Mouse (Mus musculus) naive thymus-derived CD4-positive, alpha-beta T cell, adult 5 months (primary cell): ENCODE measurements around the gene Gimap5. TPM values are rescaled to one million over a fixed set of nuclear protein-coding genes. Genes with fewer than 3 reads are reported as not detected.

Experiments
- polyA plus RNA-seq: library from polyadenylated mRNA; unstranded; fragments of 100-300 nt; shearing (Covaris generic); gene quantifications from one replicate; pipeline ENCODE4 v1.2.1, GENCODE M21; 2017

Gene Gimap5
- 182 TPM for polyA plus RNA-seq

DNA sequence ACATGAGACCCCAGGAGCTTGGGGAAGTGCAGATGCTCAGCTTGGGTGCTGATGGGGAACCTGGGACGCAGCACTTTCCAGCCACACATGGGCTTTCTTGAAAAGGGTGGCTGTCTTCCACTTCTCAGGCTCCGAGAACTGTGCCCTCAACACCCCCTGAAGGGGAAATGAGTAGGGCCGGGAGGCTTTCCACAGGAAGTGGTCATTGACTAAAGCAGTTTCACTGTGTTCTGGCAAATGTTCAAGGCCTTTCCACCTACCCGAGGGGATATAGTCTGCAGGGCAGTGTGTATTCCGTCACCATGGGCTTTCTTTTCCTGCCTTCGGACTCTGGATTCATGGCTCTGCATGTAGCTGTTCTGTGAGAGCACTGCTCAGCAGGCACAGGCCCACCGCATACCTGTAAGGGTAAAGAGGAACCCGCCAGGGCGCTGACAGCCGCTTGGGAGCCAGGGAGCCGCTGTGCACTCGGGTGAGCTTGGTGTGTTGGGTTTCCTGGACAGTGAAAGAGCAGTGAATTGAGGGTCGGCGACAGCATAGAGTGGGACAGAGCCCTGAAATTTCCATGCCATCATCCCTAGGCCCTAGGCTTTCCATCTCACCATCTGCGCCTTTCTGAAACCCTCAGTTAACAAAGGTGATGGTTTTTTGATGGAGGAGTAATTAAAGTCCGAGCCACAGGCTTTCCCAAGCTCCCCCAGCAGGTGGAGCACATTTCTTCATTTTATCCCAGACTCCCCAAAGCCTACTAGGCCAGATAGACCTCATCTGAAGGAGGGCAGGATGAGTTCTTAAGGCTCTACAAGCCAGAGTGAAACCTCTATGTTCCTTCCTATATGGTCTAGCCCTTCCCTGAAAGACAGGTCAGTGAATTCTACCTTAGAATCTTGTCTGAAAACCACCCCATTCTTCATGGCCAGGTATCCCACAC is at the start of gene Gimap5:
TSS of gene Gimap5 (plus strand) at position 239 of the 931 bp plus-strand sequence.

DNA sequence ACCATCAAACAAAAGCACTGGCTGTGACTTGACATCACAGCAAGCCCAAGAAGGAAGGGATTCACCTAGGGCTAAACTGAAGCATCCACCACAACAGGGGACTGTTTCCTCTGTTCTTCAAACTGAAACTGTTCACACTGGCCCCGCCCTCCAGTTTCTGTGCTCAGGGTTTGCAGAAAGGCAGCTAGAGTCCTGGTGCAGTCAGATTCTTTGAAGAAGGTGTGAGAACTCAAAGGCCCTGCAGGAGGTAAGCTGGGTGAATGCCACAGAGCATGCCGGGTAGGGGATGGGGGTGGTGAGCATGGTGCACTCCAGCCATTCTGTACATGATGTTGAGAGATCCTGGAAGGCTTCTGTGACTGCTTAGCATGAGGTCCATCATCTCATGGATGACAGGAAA is 27.5 kb upstream of the Gimap5 start, which contains the start of the genes Gm28053 and Gimap7:
TSS of gene Gm28053 (plus strand) at position 153 of the 400 bp plus-strand sequence.
TSS of gene Gimap7 (plus strand) at position 167 of the 400 bp plus-strand sequence.

GRCm38 (mm10) chr6:48738961-48739779 is 6.8 kb upstream of the Gimap5 start, which contains the start of gene Gimap1:
TSS of gene Gimap1 (plus strand) at chr6:48739054.

DNA sequence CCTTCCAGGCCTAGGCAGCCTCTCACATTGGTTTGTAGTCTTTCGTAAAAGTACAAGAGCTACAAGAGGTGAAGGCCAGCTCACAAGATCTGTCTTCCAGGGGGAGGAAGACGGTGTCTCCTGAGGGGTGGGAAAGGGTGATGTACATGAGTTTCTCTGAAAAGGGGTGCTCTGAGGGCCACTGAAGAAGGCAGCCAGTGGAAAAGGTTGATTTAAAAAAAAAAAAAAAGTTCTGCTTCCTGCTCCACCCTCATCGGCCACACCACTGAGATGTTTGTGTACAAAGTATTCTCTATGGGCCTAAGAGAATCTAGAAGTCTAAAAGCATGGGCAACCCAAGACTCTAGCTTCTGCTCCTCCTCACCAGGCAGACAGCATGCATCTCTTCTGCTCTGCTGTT is 24.7 kb downstream of the Gimap5 start, which contains the start of gene Gimap3:
TSS of gene Gimap3 (minus strand) at position 156 of the 400 bp plus-strand sequence.

Other genes starting within 250 kb of the Gimap5 start
- not detected for gene Atp6v0e2, start 208.6 kb upstream of the Gimap5 start, polyA plus RNA-seq
- 8.3 TPM for gene Lrrc61, start 191.4 kb upstream of the Gimap5 start, polyA plus RNA-seq
- gene Rarres2, start 173.4 kb upstream of the Gimap5 start, polyA plus RNA-seq, result not detected
- gene Gm45021, start 156.6 kb upstream of the Gimap5 start, polyA plus RNA-seq, result not detected
- gene Repin1, start 152.3 kb upstream of the Gimap5 start, polyA plus RNA-seq, result 2.0 TPM
- not detected for gene Gm44965, start 152.3 kb upstream of the Gimap5 start, polyA plus RNA-seq
- gene Zfp775, start 144.1 kb upstream of the Gimap5 start, polyA plus RNA-seq, result 6.2 TPM
- 1.3 TPM for gene AI854703, start 119.4 kb upstream of the Gimap5 start, polyA plus RNA-seq
- gene Gimap8, start 99.0 kb upstream of the Gimap5 start, polyA plus RNA-seq, result 145 TPM
- 408 TPM for gene Gimap9, start 70.1 kb upstream of the Gimap5 start, polyA plus RNA-seq
- 1,217 TPM for gene Gimap4, start 61.6 kb upstream of the Gimap5 start, polyA plus RNA-seq
- 2,591 TPM for gene Gimap6, start 38.0 kb upstream of the Gimap5 start, polyA plus RNA-seq
- gene Gm28053, start 27.6 kb upstream of the Gimap5 start, polyA plus RNA-seq, result 7.0 TPM
- gene Gimap7, start 27.6 kb upstream of the Gimap5 start, polyA plus RNA-seq, result 152 TPM
- 555 TPM for gene Gimap1, start 7.1 kb upstream of the Gimap5 start, polyA plus RNA-seq
- gene Gimap3, start 24.7 kb downstream of the Gimap5 start, polyA plus RNA-seq, result 1,890 TPM
- 0.77 TPM for gene Tmem176a, start 94.7 kb downstream of the Gimap5 start, polyA plus RNA-seq
- 3.1 TPM for gene Tmem176b, start 95.3 kb downstream of the Gimap5 start, polyA plus RNA-seq
- gene Aoc1, start 126.7 kb downstream of the Gimap5 start, polyA plus RNA-seq, result not detected
- gene 1600015I10Rik, start 183.7 kb downstream of the Gimap5 start, polyA plus RNA-seq, result not detected
- not detected for gene Doxl2, start 228.8 kb downstream of the Gimap5 start, polyA plus RNA-seq
- gene Svs1, start 240.7 kb downstream of the Gimap5 start, polyA plus RNA-seq, result not detected